Mouse (Mus musculus): ENCODE results near the gene Sys1. TPM values are rescaled to one million over a fixed set of nuclear protein-coding genes. Genes with fewer than 3 reads are reported as not detected.

Gene Sys1
- 10 to 100 TPM; 81.2 to 96.0 TPM for polyA plus RNA-seq (2017; shearing (Covaris generic))

GRCm38 (mm10) chr2:164456864-164457300, at the start of gene Sys1:
Gene Sys1, plus strand, starts transcription at chr2:164456964.

GRCm38 (mm10) chr2:164443460-164444000, 13.2 kb upstream of the Sys1 start, which contains the start of gene Sdc4:
Gene Sdc4, minus strand, starts transcription at chr2:164443887.

GRCm38 (mm10) chr2:164460745-164461551, 4.2 kb downstream of the Sys1 start, which contains the start of gene Gm20458:
Gene Gm20458, plus strand, starts transcription at chr2:164460967.

GRCm38 (mm10) chr2:164473624-164474023, 16.9 kb downstream of the Sys1 start, which contains the start of gene Trp53tg5:
Gene Trp53tg5, minus strand, starts transcription at chr2:164473724.

GRCm38 (mm10) chr2:164485681-164486257, 29.0 kb downstream of the Sys1 start, which contains the start of gene Dbndd2:
Gene Dbndd2, plus strand, starts transcription at chr2:164486106.

GRCm38 (mm10) chr2:164496847-164497690, 40.3 kb downstream of the Sys1 start, which contains the start of gene Pigt:
Gene Pigt, plus strand, starts transcription at chr2:164497520.

Other genes with a start within 250 kb of the Sys1 start
- not detected for gene Wfdc15b, start 235.3 kb upstream of the Sys1 start, polyA plus RNA-seq (2017; shearing (Covaris generic))
- gene Svs2, start 218.5 kb upstream of the Sys1 start, polyA plus RNA-seq (2017; shearing (Covaris generic)) = not detected
- 1 to 10 TPM in 1 of 2 experiments, not detected in 1; 1.1 TPM for gene Svs3b, start 200.3 kb upstream of the Sys1 start, polyA plus RNA-seq (2017; shearing (Covaris generic))
- not detected for gene Svs4, start 178.5 kb upstream of the Sys1 start, polyA plus RNA-seq (2017; shearing (Covaris generic))
- not detected for gene Svs3a, start 167.7 kb upstream of the Sys1 start, polyA plus RNA-seq (2017; shearing (Covaris generic))
- gene Svs6, start 140.2 kb upstream of the Sys1 start, polyA plus RNA-seq (2017; shearing (Covaris generic)) = not detected
- under 1 TPM in 1 of 2 experiments, not detected in 1; 0.56 TPM for gene Svs5, start 124.2 kb upstream of the Sys1 start, polyA plus RNA-seq (2017; shearing (Covaris generic))
- gene Slpi, start 67.9 kb upstream of the Sys1 start, polyA plus RNA-seq (2017; shearing (Covaris generic)) = 10 to 100 TPM in 1 of 2 experiments, 1 to 10 TPM in 1; 1.5 to 18.8 TPM
- gene Rbpjl, start 53.8 kb upstream of the Sys1 start, polyA plus RNA-seq (2017; shearing (Covaris generic)) = under 1 TPM in 1 of 2 experiments, not detected in 1; 0.66 TPM
- gene Matn4, start 51.8 kb upstream of the Sys1 start, polyA plus RNA-seq (2017; shearing (Covaris generic)) = under 1 TPM; 0.11 to 0.73 TPM
- 10 to 100 TPM in 1 of 2 experiments, 1 to 10 TPM in 1; 2.2 to 24.3 TPM for gene Sdc4, start 13.1 kb upstream of the Sys1 start, polyA plus RNA-seq (2017; shearing (Covaris generic))
- gene Gm20458, start 4.0 kb downstream of the Sys1 start, polyA plus RNA-seq (2017; shearing (Covaris generic)) = 10 to 100 TPM; 19.7 to 21.3 TPM
- under 1 TPM; 0.41 to 0.62 TPM for gene Trp53tg5, start 16.8 kb downstream of the Sys1 start, polyA plus RNA-seq (2017; shearing (Covaris generic))
- 1 to 10 TPM; 6.3 to 6.8 TPM for gene Dbndd2, start 29.1 kb downstream of the Sys1 start, polyA plus RNA-seq (2017; shearing (Covaris generic))
- 10 to 100 TPM; 27.1 to 28.8 TPM for gene Pigt, start 40.6 kb downstream of the Sys1 start, polyA plus RNA-seq (2017; shearing (Covaris generic))
- 1 to 10 TPM in 1 of 2 experiments, not detected in 1; 3.3 TPM for gene Wfdc2, start 105.4 kb downstream of the Sys1 start, polyA plus RNA-seq (2017; shearing (Covaris generic))
- gene Spint3, start 116.5 kb downstream of the Sys1 start, polyA plus RNA-seq (2017; shearing (Covaris generic)) = not detected
- not detected for gene Wfdc6a, start 128.5 kb downstream of the Sys1 start, polyA plus RNA-seq (2017; shearing (Covaris generic))
- not detected for gene Eppin, start 136.6 kb downstream of the Sys1 start, polyA plus RNA-seq (2017; shearing (Covaris generic))
- 1 to 10 TPM in 1 of 2 experiments, not detected in 1; 3.0 TPM for gene Wfdc6b, start 156.6 kb downstream of the Sys1 start, polyA plus RNA-seq (2017; shearing (Covaris generic))
- 1 to 10 TPM in 1 of 2 experiments, not detected in 1; 1.6 TPM for gene Wfdc8, start 156.7 kb downstream of the Sys1 start, polyA plus RNA-seq (2017; shearing (Covaris generic))
- not detected for gene Wfdc16, start 181.8 kb downstream of the Sys1 start, polyA plus RNA-seq (2017; shearing (Covaris generic))
- under 1 TPM in 1 of 2 experiments, not detected in 1; 0.88 TPM for gene Wfdc10, start 199.1 kb downstream of the Sys1 start, polyA plus RNA-seq (2017; shearing (Covaris generic))
- 1 to 10 TPM in 1 of 2 experiments, under 1 TPM in 1; 0.51 to 1.6 TPM for gene Wfdc9, start 199.6 kb downstream of the Sys1 start, polyA plus RNA-seq (2017; shearing (Covaris generic))
- gene Wfdc11, start 217.1 kb downstream of the Sys1 start, polyA plus RNA-seq (2017; shearing (Covaris generic)) = not detected
- gene Wfdc13, start 228.1 kb downstream of the Sys1 start, polyA plus RNA-seq (2017; shearing (Covaris generic)) = not detected
- not detected for gene Spint4, start 241.5 kb downstream of the Sys1 start, polyA plus RNA-seq (2017; shearing (Covaris generic))